Mouse (Mus musculus) kidney, adult 8-10 months (tissue): ENCODE results near the gene Srp72.
"Not testable (repeated sequence)": the region's sequence is repeated elsewhere in the genome, so short reads cannot be mapped to it uniquely, and the experiment has no call there.

Experiments
- DNase-seq, 2 experiments: peaks; one replicate each; pipeline ENCODE4 v3.0.0; 2022

Gene Srp72

GRCm38 (mm10) chr5:76969250-76969649, 5.2 kb upstream of the Srp72 start:
- no peak for DNase-seq

DNA sequence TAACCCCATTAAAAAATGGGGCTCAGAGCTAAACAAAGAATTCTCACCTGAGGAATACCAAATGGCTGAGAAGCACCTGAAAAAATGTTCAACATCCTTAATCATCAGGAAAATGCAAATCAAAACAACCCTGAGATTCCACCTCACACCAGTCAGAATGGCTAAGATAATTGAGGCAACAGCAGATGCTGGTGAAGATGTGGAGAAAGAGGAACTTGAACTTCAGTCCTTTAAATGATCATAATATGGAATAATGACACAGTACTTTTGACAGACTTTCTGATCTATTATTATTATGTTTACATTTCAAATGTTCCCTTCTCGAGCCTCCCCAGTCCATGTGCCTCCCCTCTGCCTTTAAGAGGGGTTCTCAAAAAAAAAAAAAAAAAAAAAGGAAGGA, 3.4 kb upstream of the Srp72 start:
- DNase-seq: not testable (repeated sequence)

DNA sequence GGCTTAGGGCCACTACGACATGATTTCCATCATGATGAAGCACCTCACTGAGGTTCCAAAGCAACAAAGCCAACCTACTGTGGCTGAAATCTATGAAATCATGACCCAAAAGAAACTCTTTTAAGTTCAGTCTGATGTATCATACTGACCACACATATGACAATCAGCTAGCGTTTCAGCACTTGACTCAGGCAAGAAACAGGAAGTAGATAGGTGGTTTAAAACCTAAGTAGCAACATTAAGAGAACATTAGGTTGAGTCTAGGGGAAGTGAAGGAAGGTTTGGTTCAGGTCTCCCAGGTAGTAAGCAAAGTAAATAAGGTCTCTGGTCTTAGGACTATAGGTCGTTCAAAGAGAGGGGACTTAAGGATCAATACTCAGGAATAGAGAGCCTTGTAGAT, 995 bp upstream of the Srp72 start:
- no peak for DNase-seq

DNA sequence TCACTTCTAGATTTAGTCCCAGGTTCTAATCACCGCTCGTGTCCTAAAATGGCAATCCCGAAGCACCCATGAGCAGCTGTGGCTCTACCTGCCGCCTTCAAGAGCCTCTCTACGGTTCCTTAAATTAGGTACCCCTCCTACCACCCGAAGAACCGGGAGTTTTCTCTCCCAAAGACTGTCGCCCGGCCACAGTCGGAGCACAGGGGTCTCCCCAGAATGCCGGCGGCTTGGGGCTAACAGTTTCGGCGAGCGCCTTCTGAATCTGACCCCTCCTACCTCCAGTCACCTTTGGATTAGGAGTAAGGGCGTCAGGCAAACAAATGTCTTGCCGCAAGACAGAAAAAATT, 303 bp upstream of the Srp72 start:
- DNase-seq: no peak

- DNase-seq: no peak
Measured at GRCm38 (mm10) chr5:76975736-76976135, 1.3 kb downstream of the Srp72 start.

DNA sequence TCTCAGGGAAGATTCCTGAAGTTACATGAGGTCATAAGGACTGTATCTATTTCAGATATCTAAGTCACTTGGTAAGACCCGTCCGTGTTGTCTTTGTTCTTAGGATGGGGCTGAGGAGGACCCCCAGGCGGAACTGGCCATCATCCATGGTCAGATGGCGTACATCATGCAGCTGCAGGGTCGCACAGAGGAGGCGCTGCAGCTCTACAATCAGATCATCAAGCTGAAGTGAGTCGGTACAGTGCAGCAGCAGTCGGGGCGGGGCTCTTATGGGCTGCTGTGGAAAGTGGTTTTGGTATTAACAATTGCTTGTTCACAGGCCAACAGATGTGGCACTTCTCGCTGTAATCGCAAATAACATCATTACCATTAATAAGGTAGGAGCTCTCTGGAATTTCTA, 9.5 kb downstream of the Srp72 start:
- no peak for DNase-seq

DNA sequence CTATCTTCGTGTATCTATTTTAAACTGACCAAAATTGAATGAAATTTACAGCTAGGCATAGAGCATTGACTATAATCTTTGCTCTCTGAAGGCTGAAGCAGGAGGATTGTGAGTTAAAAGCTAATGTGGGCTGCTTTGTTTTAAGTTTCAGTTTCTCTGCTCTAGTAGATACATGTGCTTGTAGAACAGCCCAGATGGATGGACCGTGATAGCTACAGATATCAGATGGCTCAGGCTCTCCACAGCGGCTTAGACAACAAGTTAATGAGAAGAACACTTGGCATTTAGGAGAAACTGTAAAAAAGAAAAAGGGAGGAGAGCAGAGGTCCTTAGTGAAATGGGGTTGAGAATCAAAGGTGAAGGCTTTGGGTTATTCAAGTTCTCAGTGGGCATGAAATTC, 16.3 kb downstream of the Srp72 start:
- no peak for DNase-seq

- DNase-seq: no peak
Measured at GRCm38 (mm10) chr5:76993174-76993814, 18.8 kb downstream of the Srp72 start.

DNA sequence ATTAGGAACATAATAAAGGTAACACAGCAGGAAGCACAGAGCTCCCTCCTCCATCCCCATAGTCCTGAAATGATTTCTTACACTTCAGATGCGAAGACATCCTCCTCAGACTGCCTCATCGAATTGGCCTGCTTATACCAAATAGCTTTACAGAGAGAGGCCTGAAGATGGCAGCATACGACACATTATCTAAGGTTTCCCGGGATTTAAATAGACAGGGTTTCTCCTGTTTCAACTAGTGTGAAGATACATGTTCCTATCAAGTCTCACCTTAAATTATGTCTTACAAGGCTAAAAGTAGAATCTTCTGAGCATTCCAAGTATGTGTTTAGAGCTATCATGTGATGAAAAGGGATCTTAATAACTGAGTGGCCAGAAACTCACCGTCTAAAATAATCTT, 23.9 kb downstream of the Srp72 start:
- DNase-seq: no peak

DNA sequence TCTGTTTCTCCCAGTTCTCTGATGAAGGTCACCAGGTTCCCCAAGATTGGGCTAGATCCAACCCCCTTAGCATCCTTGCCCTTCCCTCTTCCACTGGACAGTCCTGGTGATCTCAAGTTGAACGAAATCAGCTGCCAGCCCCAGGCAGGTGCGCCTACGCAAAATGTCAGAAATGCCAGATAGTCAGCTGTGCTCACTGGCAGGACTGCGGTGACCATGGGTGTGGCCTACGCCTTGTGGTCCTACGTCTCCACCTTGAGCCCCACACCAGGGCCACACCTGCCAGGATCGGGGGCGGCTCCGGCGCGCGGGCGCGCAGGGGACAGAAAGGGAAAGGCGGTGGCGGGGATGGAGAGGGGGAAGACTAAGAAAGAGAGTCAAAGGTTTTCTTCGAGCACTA, 26.7 kb downstream of the Srp72 start:
- DNase-seq: no peak

GRCm38 (mm10) chr5:77004051-77004821, 29.8 kb downstream of the Srp72 start, which contains the start of gene Arl9:
Arl9 (plus strand) TSS chr5:77004055.
- DNase-seq: no peak

DNA sequence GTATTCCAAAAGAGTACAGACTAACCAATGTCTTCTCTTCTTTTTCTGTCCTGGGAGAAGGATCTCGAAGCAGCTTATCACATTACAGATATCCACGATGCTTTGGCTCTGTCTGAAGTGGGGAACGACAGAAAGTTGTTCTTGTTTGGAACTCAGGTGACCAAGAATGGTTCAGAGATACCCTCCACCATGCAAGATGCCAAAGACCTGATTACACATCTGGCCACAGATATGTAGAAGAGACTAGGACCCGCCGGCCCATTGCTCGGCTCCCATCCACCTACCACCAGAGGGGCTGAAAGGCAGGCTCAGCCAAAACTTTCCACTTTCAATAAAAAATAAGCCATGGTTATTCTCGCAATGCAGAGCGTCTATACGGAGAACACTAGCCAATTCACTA, 35.9 kb downstream of the Srp72 start:
- DNase-seq: no peak

- DNase-seq: no peak
Measured at GRCm38 (mm10) chr5:77011082-77011481, 36.6 kb downstream of the Srp72 start.

- no peak for DNase-seq
Measured at GRCm38 (mm10) chr5:77013171-77013570, 38.7 kb downstream of the Srp72 start.

DNA sequence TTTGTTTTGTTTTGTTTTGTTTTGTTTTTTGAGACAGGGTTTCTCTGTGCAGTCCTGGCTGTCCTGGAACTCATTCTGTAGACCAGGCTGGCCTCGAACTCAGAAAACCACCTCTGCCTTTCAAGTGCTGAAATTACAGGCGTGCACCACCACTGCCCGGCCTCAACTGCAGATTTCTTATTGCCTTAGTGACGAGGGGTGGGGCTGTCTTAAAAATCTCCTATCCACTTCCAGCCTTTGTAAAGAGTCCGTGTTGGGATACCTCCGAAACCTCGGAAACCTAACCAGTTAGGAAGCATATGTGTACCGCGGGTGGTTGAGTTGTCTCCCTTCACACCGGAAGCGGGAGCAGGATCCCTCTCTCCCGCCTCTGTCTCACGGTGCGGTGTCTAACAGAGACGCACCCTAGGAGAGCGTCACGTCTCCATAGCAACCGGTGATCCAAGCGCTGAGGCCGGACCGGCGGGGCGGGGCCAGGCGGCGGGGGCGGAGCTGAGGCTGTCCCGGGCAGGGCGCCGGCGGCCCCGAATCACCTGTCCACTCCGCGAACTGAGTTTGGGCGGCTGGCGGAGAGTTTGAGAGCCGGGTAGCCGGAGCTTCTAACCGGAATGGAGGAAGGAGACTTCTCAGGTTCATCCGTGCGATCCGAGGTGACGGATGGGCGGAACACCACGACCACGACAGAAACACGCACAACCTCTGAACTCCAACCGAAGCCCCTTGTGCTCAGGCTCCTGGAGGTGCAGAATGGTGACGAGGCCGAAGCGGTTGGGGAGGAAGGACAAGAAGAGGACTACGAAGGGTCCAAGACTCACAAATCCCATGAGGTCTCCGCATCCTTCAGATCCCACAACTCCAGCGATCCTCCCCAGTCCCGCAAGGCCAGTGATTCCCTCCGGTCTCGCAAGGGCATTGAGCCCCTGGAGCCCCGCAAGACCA, 41.3 kb downstream of the Srp72 start, which contains the start of gene Thegl:
Thegl (plus strand) TSS at position 480 of the 939 bp plus-strand sequence.
- peak; percentile 71 to 82 for DNase-seq

DNA sequence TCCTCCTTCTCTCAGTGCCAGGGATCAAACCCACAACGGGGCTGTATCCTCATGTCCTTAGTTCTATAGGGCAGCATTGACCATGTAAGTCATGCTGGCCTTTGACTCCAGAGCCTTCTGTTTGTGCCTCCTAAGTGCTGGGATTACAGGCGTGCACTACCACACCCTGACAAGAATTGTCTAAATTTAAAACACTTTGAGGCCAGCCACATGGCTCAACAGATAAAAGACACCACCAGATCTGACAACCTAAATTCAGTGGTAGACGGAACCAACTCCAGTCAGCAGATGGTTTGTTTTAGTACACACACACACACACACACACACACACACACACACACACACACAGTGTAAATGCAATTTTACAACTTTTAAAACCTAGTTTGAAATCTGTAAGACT, 53.6 kb downstream of the Srp72 start:
- no peak for DNase-seq

DNA sequence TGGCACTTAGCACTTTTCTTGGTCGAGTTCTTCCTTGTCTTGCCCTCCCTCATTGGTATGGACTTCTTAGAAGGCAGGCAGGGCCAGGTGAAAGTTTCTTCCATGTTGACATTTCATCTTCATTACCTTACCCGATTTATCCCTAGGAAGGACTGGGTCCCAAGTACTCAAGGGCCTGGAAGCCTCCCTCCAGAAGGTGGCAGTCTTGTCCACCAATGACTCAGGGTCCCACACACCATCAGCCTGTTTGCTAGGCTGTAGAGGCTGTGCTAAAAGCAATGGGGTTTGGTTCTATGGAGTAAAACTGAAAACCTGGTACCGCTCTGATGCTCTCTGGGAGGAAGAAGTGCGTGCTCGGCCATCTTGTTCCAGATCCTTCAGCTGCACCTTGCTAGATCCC, 55.3 kb downstream of the Srp72 start:
- DNase-seq: peak in 1 of 2 experiments; percentile 21

DNA sequence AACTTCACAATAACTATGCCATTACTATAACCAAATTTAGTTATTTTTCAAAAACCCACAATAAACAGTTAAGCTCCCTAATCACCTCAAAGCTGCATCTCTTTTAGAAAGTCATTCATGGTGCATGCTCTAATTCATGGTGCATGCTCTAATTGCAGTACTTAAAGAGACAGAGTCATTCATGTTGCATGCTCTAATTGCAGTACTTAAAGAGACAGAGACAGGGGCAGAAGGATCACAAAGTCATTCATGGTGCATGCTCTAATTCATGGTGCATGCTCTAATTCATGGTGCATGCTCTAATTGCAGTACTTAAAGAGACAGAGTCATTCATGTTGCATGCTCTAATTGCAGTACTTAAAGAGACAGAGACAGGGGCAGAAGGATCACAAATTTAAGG, 60.6 kb downstream of the Srp72 start:
- DNase-seq: not testable (repeated sequence)

DNA sequence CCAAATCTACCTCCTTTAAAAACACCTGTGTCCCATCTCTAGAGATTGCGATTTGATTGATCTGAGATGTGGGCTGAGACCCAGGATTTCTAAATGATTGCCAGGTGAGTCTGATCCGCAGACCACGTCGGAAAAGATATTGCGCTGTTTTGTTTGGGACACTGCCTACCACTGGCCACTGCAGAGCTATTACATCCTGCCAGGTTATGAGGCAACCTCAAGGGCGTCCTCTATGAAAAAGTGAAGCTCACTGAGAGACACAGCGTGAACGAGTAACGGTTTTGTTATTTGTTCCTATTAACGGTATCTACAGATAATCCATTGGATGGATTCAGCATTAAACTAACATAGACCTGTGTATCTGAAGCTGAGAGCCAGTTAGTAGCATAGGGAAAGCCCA, 64.0 kb downstream of the Srp72 start:
- no peak for DNase-seq

DNA sequence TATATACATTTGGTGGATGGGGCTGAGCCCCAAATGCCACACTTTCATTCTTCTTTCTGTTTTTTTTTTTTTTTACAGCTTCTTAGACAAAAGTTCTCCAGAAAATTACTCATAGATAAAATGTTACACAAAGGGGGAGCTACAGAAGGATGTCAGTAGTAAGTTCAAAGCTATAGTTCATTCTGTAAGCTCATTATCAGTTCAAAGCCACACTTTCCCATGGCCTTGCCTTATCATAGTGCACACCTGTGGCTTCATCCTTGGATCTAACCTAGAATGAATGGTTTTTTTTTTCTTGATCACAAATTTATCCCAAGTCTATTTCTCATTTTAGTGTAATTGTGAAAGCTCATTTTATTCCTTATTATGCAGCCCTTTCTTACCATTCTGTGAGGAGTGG, 64.9 kb downstream of the Srp72 start:
- no peak for DNase-seq

- no peak for DNase-seq
Measured at GRCm38 (mm10) chr5:77044362-77044761, 69.9 kb downstream of the Srp72 start.
